Mouse (Mus musculus): ENCODE measurements at regions not wholly inside any gene's neighbourhood (a gene's known extent, or its start where the extent isn't known, plus 50 kb on each side); places are given as distances from the start of the nearest gene placed in this dataset.
A peak's percentile ranks its signal among the peaks of the same experiment; 100 is the strongest.

DNA sequence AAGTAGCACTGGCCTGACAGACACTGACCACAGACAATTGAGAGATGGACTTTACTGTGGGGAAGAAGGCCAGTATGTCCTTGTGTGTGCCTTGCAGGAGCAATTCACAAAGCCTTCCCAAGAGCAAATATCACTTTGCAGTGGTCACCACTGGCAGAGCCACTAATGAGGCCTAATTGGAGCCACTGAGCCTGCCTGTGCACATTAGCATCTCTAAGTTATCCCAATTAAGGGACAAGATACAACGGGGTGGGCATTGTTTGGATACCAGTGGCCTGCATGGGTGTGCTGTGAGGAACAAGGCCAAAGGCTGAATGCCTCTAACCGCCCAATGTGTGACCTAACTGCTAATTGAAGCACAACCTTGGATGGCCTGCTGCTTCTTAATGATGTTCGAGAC is 433.4 kb upstream of the Ptbp2 start:
- no peak for DNase-seq

DNA sequence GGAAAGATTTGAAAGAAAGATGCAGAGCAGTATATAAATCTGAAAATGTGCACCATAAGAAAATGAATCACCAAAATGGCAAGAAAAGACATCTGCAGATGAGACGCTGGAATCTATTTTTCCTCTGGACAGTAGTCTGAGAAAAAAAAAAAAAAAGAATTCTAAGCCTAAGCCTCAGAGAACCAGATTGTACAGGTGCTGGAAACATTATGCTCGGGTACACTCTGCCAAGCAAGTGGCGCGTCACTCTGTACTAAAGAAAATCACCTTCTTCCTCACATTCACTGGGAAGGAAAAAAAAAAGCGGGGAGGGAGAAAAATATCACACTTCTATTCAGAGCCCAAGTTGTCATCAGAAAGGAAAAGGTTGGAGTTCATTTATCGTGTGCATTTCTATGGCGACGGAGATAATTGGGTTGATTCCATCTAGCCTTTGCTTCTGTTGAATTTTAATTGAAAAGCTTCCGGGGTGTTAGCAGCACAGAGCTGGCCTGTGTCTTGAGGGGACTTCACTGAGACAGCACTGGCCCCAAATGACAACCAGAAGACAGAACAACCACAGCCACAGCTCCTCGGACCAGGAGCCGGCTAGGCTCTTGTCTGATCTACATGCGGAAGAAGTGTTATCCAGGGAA is 430.5 kb upstream of the Ptbp2 start:
- DNase-seq: no peak

DNA sequence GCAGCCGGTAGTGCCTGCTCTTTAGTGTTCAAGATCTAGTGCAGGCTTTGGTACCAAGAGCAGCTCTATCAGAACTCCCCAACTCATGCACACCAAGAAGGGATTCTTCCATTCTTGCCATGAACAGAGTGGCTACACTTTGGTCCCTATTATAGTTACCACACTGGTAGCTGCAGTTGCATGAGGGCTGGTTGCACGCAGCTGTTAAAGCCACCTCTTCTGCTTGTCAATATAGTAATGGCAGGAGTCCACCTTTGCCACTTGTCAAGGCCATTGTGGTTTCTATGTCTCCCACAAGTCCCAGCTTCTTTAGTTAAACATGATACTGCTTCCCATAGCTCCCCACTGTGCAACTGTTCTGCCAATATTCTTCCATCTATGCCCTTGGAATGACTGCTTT is 415.1 kb upstream of the Ptbp2 start:
- no peak for DNase-seq

DNA sequence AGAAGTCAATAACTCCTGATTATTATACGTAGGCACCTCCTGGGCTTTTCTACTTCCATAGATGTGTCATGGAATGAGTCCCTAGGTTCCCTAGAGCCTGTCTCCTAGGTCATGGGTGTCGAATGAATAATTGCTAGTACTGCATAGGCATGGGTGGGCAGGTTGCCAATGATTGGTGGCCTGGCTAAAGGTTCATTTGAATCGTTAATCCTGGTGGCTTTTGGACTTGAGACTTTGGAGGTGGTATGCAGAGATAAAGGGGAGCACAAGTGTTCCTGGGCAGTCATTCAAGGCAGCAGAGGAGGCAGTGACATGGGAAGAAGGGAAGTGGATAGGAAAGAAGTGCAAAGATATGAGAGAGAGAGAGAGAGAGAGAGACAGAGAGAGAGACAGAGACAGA is 410.2 kb upstream of the Ptbp2 start:
- DNase-seq: peak; percentile 15 to 37

DNA sequence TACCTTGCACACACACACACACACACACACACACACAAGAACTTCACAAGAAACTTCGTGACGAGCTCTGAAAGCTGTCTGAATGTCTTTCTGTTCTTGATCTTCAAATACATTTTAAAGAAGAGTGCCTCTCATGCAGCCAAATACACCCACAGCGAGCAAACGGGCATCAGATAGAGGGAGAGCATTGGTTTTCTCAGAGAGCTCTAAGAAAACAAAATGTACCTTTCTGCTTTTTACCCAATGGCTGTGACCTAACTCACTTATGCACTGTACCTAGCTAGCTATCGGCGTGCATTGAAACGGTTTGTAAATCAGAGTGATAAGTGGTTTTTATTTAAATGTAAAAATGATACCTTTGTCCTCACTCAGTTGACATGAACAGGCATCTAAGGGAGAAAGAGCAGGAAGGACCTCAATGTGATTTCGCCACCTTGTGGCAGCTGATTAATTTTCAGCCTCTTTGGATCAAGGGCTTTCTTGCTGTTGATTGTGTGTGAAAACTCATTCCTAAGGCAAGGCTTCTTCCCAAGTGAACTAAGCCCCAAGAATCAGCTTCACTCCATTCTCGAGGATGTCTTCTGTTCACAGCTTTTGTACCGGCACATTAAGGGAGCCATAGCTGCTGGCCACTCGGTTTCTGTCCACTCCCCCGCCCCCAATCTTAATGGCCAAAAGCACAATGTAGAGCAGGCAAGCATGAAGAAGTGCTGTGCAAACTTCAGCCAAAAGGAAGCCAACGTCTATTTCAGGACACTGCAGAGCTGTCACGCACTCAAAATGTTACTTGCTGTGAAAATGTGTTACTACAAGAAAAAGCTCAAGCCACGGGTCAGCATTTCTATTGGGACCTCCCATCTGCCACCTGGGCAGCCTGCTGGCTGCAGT is 408.4 kb upstream of the Ptbp2 start:
- DNase-seq: peak; percentile 11 to 67

DNA sequence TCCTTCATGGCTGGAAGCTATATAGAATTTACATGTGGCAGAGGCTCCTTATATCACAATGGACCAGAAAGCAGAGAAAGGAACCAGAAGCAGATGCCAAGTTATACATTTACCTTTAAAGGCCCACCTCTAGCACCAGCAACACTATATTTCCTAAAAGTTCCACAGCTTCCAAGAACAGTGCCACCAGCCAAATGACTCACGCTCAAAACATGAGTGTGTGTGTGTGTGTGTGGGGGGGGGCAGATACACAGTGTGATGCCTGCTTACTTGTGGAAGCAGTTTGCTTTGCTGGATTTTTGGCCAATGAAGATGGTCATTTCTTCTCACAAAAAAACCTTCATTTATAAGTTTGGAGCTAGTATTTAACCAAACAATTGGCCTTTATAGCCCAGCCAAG is 405.3 kb upstream of the Ptbp2 start:
- DNase-seq: no peak

DNA sequence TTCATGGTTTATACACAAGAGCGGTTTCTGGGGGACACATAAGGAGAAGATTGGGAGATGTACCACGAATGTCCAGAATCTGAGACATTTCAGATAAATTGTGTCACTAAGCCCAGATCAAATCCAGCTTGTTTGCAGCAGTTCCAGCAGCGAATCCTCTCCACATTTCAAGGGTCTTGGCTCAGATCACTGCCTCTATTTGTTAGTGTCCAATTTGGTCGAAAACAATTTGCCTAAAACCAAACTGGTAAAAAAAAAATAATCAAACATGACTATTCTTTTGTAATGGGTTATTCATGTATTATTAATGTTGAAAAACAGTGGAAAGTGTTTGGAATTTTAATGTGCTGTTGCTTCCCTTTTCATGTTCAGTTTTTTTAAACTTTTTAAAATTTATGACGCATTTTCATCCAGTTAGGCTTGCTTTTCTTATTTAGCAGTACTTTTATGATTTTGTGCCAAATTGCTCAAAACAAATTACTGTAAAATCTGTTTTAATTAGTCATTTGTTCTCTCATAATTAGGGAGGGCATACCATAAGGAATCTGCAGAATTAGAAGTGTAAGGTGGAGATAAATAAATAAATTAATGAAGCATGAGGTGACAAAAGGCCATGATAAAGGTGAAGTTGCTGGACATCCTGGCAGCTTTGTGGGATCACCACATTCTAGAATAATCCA is 396.8 kb upstream of the Ptbp2 start:
- no peak for DNase-seq

DNA sequence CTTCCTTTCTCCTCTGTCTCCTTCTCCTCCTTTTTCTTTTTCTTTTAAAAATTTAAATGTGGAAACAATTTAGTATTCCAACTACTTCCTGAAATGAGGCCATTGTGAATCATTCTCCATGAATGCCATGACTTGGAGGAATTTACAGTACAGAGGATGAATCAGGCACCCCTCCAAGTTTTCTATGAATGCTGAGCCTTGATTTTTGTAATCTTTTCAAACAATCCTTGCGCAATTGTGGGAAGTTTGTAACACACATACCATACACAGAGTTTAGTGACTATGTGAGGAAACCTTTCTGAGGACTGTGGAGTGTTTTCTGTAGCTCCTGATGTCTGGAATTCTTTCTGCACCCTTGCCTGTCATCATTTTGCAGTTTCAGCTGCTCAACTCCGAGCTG is 391.4 kb upstream of the Ptbp2 start:
- DNase-seq: no peak
